Mouse (Mus musculus) heart, postnatal 36 days (tissue): ENCODE measurements around the gene Phf19. TPM values are rescaled to one million over a fixed set of nuclear protein-coding genes. Genes with fewer than 3 reads are reported as not detected.

Source experiments
- DNase-seq, 2 experiments: peaks; one replicate each; pipeline ENCODE4 v3.0.0; 2021 to 2022
- intact Hi-C: fragments of 180-260 bp; cut with DNase I; formaldehyde crosslinking; loops from one replicate; pipeline ENCODE4 v1.15.1; 2025
- total RNA-seq, 2 experiments: library from RNA; stranded (reverse); gene quantifications; 2 replicates each; pipeline ENCODE4 v1.2.3; 2021

Gene Phf19
- total RNA-seq, 2 experiments from 2014 or later = 0.78 to 0.98 TPM

DNA sequence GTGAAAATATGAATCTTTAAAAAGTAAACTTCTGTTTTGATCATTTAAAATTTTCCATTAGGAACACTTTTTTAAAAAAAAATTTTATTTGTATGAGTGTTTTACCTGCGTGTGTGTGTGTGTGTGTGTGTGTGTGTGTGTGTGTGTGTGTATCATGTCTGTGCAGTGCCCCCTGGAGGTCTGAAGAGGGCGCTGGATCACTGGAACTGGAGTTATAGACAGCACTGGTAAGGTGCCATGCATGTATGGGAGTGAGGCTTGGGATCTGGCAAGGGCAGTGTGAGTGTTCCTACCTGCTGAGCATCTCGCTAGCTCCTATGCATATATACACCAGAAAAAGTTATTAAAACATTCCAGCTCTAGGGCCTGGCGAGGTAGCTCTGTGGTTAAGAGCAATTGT lies 12.1 kb downstream of the Phf19 start:
- no peak for DNase-seq
- intact Hi-C loops = loop anchor here (5.0 kb wide), 2 partner anchors 71 to 74 kb away; partner anchors contain the start of gene Fbxw2

DNA sequence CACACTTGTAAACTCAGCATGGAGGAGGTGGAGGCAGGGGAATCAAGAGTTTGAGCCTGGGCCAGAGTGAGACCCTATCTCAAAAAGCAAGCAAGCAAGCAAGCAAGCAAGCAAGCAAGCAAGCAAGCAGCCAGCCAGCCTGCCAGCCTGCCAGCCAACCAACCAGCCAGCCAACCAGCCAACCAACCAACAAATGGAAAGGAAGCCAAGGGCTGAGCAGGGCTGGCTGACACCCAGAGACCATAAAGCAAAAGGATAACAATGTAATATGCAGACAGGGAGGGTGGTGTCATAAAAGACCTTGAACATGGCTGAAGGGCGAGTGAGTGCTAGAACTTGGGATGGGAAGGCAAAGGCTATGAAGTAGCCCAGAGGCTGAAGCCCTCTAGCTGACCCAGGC lies 13.4 kb downstream of the Phf19 start:
- intact Hi-C loops = loop anchor here (5.0 kb wide), 2 partner anchors 72 to 73 kb away; partner anchors contain the start of gene Fbxw2
- DNase-seq = no peak

DNA sequence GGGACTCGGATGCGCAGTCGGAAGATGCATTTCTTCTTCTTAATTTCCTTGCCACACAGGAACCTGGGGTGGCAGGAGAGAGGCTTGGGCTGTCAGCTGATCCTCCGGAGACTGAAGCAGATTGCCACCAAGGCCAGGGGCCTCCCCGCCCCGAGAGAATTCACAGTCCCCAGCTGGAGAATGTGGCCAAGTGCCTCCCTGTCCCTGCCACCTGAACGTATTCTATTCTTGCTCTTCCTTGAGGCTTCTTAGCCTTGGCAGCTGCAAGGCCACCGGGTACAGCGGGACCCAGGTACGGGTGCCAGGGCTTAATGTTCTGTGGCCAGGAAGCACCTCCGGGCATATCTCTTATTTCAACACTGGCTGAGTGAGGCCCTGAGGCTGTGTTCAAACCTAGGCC lies 14.1 kb downstream of the Phf19 start:
- intact Hi-C loops = loop anchor here (5.0 kb wide), 3 partner anchors 72 to 112 kb away; partner anchors contain the start of gene Fbxw2
- no peak for DNase-seq

DNA sequence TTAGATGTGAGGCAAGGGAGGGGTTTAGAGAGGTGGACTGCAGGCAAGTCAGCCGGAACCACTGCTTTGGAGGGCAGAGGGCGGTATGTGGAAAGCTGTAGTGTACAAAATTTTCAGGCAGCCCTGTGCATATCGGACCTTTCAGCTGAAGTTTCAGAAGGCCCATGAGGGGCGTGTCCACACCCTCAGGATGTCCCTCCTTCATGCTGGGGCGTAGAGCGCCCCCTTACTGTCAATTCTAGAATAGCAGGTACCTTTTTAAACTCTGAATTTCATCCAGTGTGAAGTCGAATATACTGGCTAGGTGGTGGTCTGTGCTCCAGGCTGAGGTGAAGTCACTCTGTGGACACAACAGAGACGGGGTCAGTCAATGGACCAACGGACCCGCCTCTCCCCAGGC lies 16.0 kb downstream of the Phf19 start:
- peak in 1 of 2 experiments; percentile 12 for DNase-seq
- intact Hi-C loops = loop anchor here (5.0 kb wide), 1 partner anchor 111 kb away; no protein-coding TSS in a partner anchor

DNA sequence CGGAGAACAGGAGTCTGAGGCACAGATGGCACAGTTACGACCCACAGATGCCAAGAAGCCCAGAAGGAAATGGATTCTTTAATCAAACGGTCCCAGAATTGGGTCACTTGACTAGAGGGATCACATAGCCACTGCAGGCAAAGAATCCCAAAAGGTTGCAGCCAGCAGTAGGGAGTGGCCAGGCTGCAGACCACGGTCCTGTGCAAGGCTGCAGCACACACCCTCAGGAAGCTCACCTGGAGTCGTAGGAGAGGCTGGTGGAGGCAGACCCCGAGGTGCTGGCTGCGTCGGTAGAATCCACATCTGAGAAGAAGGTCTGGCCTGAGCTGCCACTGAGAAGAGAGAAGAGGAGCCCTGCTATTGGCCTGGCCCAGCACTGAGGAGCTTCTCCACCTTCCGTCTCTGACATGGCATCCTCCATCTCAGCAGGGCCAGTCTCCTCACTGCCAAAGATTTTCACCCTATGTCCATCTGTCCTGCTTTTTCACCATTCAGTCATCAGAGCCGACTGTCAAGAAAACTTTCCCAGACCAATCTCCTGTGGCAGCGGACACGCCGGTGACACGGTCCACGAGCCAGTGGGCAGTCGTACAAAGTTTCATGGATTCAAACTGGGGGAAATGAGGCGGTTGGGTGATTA lies 16.9 kb downstream of the Phf19 start:
- DNase-seq = no peak
- intact Hi-C loops = loop anchor here (5.0 kb wide), 1 partner anchor 110 kb away; no protein-coding TSS in a partner anchor

DNA sequence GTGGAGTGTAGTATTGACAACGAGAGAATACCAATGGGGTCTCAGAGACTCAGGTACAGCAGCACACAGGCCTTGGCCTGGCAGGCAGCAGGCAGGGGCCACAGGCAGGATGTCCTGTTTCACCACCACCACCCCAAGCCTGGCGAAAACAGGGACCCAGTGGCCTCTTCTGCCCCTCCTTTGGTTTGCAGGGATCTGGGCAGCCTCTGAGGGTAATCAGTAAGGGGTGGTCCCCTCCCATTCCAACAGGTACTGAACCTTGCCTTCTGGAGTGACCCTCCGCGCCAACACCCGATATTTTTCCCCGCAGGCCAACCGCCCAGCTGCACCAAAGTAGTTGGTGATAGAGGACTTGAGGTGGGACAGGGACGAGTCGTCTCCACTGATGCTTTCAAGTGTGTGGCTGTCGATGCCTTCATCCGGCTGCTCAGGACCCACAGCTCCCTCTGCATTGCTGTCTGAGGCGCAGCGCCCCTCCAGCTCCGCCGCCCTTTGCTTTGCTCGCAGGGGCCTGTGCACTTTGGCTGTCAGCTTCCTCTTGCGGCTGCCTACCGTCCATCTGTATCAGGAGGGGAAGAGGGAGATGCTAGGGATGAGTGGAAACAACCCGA lies 18.2 kb downstream of the Phf19 start:
- intact Hi-C loops = loop anchor here (5.0 kb wide), 1 partner anchor 108 kb away; no protein-coding TSS in a partner anchor
- no peak for DNase-seq

DNA sequence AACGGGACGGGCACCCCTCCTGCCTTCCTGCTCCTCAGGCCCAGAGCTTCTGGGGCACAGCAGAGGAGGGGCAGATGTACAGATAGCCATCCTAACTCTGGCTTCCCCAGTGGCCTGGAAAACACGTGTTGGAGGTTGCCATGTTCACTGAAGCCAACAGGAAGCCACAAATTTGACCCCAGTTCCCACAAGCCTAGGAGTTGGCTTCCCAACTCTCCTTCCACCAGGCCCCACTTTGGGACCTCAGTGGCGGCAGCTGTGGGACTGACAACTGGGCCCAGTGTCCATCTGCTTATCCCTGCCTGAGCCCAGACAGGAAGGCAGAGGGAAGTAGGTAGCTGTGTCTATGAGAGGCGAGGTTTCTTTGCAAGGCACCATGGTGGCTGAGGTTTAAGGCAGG lies 19.9 kb downstream of the Phf19 start:
- intact Hi-C loops = no loop called here
- DNase-seq = no peak

DNA sequence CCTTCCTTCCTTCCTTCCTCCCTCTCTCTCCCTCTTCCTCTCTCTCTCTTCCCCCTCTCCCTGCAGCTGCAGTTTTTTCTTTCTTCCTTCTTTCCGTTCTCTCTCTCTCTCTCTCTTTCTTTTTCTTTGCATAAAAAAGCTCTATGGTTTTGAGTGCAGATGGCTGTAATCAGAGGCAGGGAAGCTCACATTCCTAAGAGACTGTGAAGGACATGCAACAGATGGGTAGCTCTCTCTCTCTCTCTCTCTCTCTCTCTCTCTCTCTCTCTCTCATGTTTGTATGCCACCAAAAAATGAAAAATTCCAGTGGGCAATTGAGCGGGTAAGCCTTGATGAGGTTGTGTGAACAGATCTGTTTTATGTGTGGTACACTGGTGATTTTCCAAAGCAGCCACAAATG lies 29.6 kb downstream of the Phf19 start:
- intact Hi-C loops = no loop called here
- no peak for DNase-seq

DNA sequence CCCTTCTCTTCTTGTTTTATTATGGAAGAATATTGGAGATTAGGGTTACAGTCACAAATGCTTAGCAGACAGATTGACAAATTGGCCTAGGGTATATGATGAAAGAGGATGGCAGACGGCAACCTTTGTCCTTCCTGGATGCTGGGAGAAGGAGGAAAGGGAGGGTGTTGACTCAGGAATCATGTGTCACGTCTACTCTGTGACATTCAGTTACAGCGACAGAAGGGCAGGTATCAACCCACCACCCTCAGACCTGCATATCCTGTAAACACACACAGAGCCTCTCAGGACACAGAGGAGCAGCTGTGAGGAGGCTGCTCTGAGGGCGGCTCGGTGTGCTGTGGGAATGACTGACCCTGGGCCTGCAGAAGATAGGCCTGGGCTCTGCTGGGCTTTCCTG lies 30.6 kb downstream of the Phf19 start:
- intact Hi-C loops = no loop called here
- DNase-seq = no peak

DNA sequence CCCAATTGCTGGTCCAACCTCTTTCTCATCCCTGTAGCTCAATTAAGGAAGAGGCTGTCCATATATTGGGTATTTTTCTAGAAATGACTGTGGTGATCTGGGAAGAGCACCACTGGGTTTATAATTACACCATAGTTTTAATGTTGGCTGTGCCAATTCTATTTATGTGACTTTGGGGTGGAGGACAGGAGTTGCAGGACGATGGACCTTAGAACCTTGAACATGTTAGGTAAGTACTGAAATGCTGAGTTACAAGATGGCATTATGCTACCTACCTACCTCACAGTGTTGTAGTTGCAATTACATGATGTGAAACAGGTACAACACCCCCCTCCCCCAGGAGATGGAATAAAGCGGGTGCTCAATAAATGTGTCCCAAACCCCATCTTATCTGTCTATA lies 31.1 kb downstream of the Phf19 start:
- intact Hi-C loops = no loop called here
- no peak for DNase-seq

DNA sequence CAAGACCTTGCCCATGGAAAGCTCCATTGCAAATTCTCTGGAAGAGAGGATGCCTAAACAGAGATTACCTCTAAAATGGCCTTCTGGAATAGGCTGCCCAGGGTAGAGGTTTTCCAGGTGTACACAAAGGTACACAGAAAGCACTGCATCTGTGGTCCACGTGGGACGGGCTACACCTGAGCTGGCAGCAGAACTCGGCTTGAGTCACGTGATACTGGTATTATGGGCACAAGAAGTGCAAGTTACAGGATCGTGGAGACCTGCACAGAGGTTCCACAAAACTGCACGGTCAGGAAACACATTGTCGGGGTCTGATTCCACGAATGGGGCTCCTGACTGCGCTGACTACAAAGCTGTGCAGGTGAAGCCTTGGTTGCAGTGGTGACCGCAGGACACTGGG lies 33.8 kb downstream of the Phf19 start:
- intact Hi-C loops = no loop called here
- no peak for DNase-seq

DNA sequence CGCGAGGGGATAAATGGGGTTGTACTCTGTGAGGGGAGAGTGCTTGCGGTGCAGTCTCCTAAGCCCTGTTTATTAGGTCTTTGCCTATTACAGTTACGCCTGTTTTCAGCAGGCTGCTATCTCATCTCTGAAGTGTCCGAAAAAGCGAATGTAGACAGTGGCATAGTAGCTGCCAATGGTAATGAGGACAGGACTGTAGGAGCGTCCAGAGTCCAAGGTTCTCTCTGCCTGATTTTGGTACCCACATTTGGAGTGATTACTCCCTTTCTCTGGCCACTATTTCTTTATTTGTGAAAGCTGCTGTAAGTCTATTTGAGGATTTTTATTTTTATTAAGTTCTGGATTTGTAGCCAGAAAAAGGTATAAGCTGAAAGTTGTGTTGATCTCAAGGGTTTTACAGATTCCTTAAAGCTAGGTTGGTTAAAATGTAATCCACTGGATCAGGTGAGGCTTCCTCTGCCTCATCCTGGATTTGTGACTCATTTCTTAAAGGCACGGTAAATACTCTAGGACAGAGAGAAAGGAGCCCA lies 38.9 kb downstream of the Phf19 start, which contains the start of gene Psmd5:
Gene Psmd5 (minus strand): TSS at position 153 of the 530 bp plus-strand sequence.
- no peak for DNase-seq
- intact Hi-C loops = loop anchor here (5.0 kb wide), 1 partner anchor 232 kb away; the partner anchor contains the start of gene Cntrl

DNA sequence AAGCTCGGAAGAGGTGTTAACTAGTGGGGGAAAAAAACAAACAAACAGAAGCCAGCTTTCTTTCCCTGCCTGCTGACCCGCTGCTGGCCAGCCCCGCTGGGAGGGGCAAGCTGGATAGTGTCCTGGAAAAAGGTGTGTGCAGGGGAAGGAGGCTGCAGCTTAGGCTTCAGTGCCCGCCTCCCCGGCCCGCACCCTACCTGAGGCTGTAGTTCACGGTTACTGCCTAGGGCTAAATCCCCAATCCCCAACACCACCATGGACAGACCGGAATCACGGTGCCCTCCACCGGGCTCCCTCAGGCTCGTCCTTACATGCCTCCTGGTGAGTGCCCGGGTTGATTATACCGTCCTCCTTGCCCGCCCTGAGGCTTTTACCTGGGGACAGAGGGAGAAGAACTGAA lies 39.6 kb downstream of the Phf19 start, which contains the start of gene Cutal:
Gene Cutal (plus strand): TSS at position 126 of the 400 bp plus-strand sequence.
- intact Hi-C loops = loop anchor here (5.0 kb wide), 1 partner anchor 233 kb away; the partner anchor contains the start of gene Cntrl
- DNase-seq = no peak

DNA sequence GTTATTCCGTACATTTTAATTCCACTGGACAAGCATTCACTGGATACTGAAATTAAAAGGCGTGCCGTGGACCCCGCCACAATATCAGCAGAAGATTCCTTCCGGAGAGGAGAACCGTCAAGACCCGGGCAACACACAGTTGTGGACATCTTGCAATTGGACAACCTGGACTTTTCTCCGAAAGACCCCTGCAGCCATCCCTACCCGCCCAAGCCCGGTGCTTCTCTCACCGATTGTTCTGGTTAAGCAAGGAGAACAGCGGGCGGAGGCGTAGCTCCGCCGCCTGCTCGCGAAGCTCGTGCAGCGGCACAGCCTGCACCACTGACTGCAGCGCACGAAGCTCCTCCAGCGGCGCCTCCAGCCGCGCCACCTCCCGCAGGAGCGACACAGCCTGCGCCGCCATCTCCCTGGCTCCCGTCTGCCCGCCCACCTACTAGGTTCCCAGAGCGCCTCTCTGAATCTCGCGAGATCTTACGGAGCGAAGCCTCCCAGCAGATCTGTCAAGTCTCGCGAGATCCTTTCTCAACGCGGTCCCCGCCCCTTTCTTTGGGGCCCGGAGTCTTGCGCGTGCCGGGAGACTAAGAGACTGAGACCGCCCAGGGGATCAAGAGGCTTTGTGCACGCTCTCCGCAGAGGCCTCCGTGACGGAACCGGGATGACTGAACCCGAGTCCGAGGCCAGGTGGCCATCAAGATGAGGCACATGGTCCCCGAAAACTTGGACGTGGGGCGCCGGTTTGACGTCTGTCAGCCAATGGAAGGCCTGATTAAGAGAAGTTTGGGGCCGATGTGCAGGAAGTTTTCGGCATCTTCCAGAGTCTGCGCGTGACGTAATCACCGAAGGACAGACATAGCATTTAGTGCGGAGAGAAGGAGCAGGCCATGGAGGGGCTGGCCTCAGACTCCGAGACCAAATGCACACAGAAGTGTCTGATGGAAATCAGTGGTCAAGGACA lies 43.0 kb downstream of the Phf19 start:
- peak; percentile 90 to 94 for DNase-seq
- intact Hi-C loops = loop anchor here (2.0 to 5.0 kb wide), 3 partner anchors 36 to 237 kb away; partner anchors contain the start of genes Cntrl and Fbxw2

DNA sequence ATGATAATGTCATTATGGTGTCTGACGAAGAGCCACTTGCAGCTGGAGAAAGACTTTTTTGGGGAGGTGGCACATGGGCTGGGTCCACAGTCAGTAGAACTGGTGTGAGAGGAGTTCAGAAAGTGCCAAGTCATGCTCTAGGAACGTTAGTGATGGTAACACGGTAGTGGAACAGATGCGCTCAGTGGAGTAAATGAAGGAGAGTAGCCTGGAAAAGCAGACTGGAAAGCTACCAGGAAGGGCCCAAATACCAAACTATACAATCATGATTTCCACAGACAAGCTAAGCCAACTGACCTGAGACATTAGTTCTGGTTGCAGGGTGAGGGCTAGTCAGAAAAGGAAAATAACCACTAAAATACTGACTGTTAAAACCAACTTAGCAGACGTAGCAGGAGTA lies 44.1 kb downstream of the Phf19 start:
- no peak for DNase-seq
- intact Hi-C loops = loop anchor here (2.0 to 5.0 kb wide), 3 partner anchors 37 to 238 kb away; partner anchors contain the start of genes Cntrl and Fbxw2

DNA sequence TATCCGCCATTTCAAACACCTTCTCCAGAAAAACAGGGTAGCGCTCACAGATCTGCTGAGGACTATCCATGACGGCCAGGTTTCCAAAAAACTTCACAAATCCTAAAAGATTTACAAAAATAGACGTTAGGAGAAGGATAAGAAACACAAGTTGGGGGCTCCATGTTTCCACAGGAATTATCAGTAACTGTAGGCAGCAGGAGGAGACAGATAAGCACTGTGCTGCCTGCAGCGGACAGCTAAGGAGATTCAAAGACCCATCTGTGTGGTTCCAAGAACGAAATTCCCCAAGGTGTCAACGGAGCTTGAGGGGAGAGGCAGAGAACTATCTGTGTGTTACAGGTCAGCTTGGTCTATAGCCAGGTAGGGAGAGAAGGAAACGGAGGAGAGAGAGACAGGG lies 56.1 kb downstream of the Phf19 start:
- DNase-seq = no peak
- intact Hi-C loops = no loop called here

DNA sequence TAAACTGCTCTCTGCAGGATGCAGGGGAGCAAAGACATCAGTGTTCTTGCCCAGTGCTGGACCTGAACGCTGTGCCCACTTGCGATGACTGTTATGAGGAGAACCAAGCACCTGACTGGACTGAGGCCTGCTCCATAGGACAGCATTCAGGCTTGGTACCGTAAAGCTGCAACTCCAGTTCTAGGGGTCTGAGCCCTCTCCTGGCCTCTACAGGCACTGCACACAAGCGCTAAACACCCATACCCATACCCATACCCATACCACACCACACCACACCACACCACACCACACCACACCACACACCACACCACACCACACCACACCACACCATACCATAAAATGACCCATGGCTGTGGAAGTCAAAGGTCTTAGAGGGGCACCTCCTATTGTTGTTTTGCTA lies 58.6 kb downstream of the Phf19 start:
- DNase-seq = no peak
- intact Hi-C loops = no loop called here

DNA sequence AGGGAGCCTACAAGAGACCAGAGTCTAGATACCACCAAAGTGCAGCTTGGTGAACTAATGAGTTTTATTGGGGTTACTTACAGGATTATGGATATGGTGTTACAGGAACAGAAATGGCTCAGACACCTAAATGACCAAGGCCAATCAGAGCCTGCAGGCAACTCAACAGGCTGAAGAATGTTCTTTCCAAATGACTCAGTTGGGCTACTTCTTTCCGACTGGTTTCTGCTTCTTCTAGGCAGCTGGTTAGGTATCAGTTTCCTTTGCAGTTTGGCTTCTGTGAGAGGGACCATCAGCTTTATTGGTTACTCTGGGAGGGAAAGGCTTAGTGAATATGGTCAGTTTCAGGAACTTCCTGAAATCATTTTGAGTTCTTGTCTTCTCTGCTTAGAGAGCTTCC lies 66.1 kb downstream of the Phf19 start:
- no peak for DNase-seq
- intact Hi-C loops = loop anchor here (10.0 kb wide), 1 partner anchor 117 kb away; the partner anchor contains the start of gene Traf1
